Mouse (Mus musculus) megakaryocyte, embryonic 14.5 days (primary cell): ENCODE measurements at regions not wholly inside any gene's neighbourhood (a gene's known extent, or its start where the extent isn't known, plus 50 kb on each side); places are given as distances from the start of the nearest gene placed in this dataset.

Experiments
- FLI1 ChIP-seq: IDR thresholded peaks from 2 replicates; pipeline ENCODE4 v1.6.1; 2012; ENCODE audit warnings: low read length, inconsistent platforms, mixed read lengths
- GATA1 ChIP-seq: IDR thresholded peaks from 3 replicates; pipeline ENCODE4 v1.6.1; 2012; ENCODE audit warnings: mixed read lengths, low read length, inconsistent platforms, borderline replicate concordance

- no peak for TF ChIP-seq GATA1
- TF ChIP-seq FLI1, result no peak
These were observed 555.5 kb downstream of the Grin2a start for GRCm38 (mm10) chr16:9439891-9440290.
